Mouse (Mus musculus) megakaryocyte, embryonic 14.5 days (primary cell): ENCODE results near the gene Auts2.

ENCODE experiments used
- FLI1 ChIP-seq: IDR thresholded peaks from 2 replicates; pipeline ENCODE4 v1.6.1; 2012; ENCODE audit warnings: low read length, inconsistent platforms, mixed read lengths
- GATA1 ChIP-seq: IDR thresholded peaks from 3 replicates; pipeline ENCODE4 v1.6.1; 2012; ENCODE audit warnings: mixed read lengths, low read length, inconsistent platforms, borderline replicate concordance

DNA sequence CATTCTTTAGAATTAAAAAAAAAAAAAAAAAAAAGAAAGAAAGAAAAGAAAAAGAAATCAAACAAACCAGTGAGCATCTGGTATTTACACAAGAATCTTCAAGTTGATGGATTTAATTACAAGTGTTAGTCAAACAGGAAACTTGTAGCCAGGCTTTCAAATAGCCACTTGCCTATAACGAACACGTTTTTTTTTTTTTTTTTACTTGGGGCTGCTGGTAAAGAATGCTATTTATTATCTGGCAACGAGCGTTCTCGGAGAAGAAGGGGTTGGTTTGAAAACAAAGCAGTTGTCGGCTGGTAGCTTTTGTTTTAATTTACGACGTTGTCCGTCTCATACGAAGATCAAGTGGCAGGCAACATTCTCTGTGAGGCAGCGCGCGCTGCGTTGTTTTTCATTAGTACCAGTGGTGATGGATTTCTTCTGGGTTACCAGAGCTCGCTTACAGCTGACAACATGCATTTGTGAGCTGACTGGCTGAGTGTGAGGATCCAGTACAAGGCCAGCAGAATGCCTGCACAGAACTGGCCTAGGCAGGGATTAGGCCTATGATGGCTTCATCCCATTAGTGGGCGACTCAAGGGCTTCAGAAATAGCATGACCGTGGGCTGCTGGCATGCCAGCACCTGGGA, 994.1 kb downstream of the Auts2 start:
- no peak for TF ChIP-seq GATA1
- no peak for TF ChIP-seq FLI1
